Mouse (Mus musculus) ovary, postnatal 14 days (tissue): ENCODE measurements at regions not wholly inside any gene's neighbourhood (a gene's known extent, or its start where the extent isn't known, plus 50 kb on each side); places are given as distances from the start of the nearest gene placed in this dataset.
A peak's percentile ranks its signal among the peaks of the same experiment; 100 is the strongest.

Experiments used
- DNase-seq: peaks from one replicate; pipeline ENCODE4 v3.0.0; 2022; ENCODE audit warnings: low spot score

GRCm38 (mm10) chr14:48942882-48943281, 123.0 kb upstream of the Ap5m1 start:
- no peak for DNase-seq

- no peak for DNase-seq
These were observed 135.0 kb upstream of the Ap5m1 start for GRCm38 (mm10) chr14:48930886-48931285.

GRCm38 (mm10) chr14:48925870-48926269, 140.0 kb upstream of the Ap5m1 start:
- no peak for DNase-seq

GRCm38 (mm10) chr14:48909420-48909819, 156.5 kb upstream of the Ap5m1 start:
- DNase-seq: no peak

- no peak for DNase-seq
These were observed 157.8 kb upstream of the Ap5m1 start for GRCm38 (mm10) chr14:48907991-48908698.

GRCm38 (mm10) chr14:48907403-48907973, 158.4 kb upstream of the Ap5m1 start:
- no peak for DNase-seq

GRCm38 (mm10) chr14:48906956-48907355, 158.9 kb upstream of the Ap5m1 start:
- DNase-seq: no peak

- no peak for DNase-seq
These were observed 161.3 kb upstream of the Ap5m1 start for GRCm38 (mm10) chr14:48904576-48904975.

- DNase-seq: no peak
These were observed 162.4 kb upstream of the Ap5m1 start for GRCm38 (mm10) chr14:48903526-48903925.

- no peak for DNase-seq
These were observed 165.7 kb upstream of the Ap5m1 start for GRCm38 (mm10) chr14:48900201-48900600.

- no peak for DNase-seq
These were observed 168.8 kb upstream of the Ap5m1 start for GRCm38 (mm10) chr14:48897140-48897539.

- no peak for DNase-seq
These were observed 169.7 kb upstream of the Ap5m1 start for GRCm38 (mm10) chr14:48896235-48896634.

- no peak for DNase-seq
These were observed 174.7 kb upstream of the Ap5m1 start for GRCm38 (mm10) chr14:48891216-48891615.

- peak; percentile 5 for DNase-seq
These were observed 176.9 kb upstream of the Ap5m1 start for GRCm38 (mm10) chr14:48888954-48889353.

GRCm38 (mm10) chr14:48880041-48880440, 185.9 kb upstream of the Ap5m1 start:
- DNase-seq: no peak

- DNase-seq: no peak
These were observed 187.8 kb upstream of the Ap5m1 start for GRCm38 (mm10) chr14:48877998-48878657.

- DNase-seq: no peak
These were observed 194.6 kb upstream of the Ap5m1 start for GRCm38 (mm10) chr14:48871313-48871712.

- DNase-seq: no peak
These were observed 195.9 kb upstream of the Ap5m1 start for GRCm38 (mm10) chr14:48869956-48870355.

GRCm38 (mm10) chr14:48855453-48855852, 181.8 kb upstream of the Otx2 start:
- DNase-seq: no peak

GRCm38 (mm10) chr14:48854188-48854924, 180.7 kb upstream of the Otx2 start:
- no peak for DNase-seq

- DNase-seq: no peak
These were observed 180.0 kb upstream of the Otx2 start for GRCm38 (mm10) chr14:48853479-48854187.

GRCm38 (mm10) chr14:48852787-48853186, 179.2 kb upstream of the Otx2 start:
- DNase-seq: no peak
